Mouse (Mus musculus): ENCODE results near the gene Spns3.

Spns3 gene

GRCm38 (mm10) chr11:72481952-72482351 is 68.4 kb downstream of the Spns3 start:
- no peak for DNase-seq (ENCODE audit: low spot score)

- DNase-seq (ENCODE audit: low spot score), result no peak
Measured at GRCm38 (mm10) chr11:72481313-72481712, 69.0 kb downstream of the Spns3 start.

GRCm38 (mm10) chr11:72479499-72479898 is 70.8 kb downstream of the Spns3 start:
- DNase-seq (ENCODE audit: low spot score), result no peak

GRCm38 (mm10) chr11:72478228-72478627 is 72.1 kb downstream of the Spns3 start:
- DNase-seq (ENCODE audit: low spot score), result no peak

- no peak for DNase-seq (ENCODE audit: low spot score)
Measured at GRCm38 (mm10) chr11:72477653-72478052, 72.7 kb downstream of the Spns3 start.

- no peak for DNase-seq (ENCODE audit: low spot score)
Measured at GRCm38 (mm10) chr11:72477182-72477581, 73.1 kb downstream of the Spns3 start.

- DNase-seq (ENCODE audit: low spot score), result no peak
Measured at GRCm38 (mm10) chr11:72476074-72476625, 74.2 kb downstream of the Spns3 start.

GRCm38 (mm10) chr11:72475408-72475807 is 74.9 kb downstream of the Spns3 start:
- DNase-seq (ENCODE audit: low spot score), result no peak

GRCm38 (mm10) chr11:72474926-72475325 is 75.4 kb downstream of the Spns3 start:
- no peak for DNase-seq (ENCODE audit: low spot score)

GRCm38 (mm10) chr11:72473540-72473939 is 76.8 kb downstream of the Spns3 start:
- DNase-seq (ENCODE audit: low spot score), result no peak

GRCm38 (mm10) chr11:72471381-72471780 is 78.9 kb downstream of the Spns3 start:
- DNase-seq (ENCODE audit: low spot score), result no peak

- DNase-seq (ENCODE audit: low spot score), result no peak
Measured at GRCm38 (mm10) chr11:72470004-72470403, 80.3 kb downstream of the Spns3 start.

- peak; percentile 74 for DNase-seq (ENCODE audit: low spot score)
Measured at GRCm38 (mm10) chr11:72469217-72469616, 81.1 kb downstream of the Spns3 start.

- no peak for DNase-seq (ENCODE audit: low spot score)
Measured at GRCm38 (mm10) chr11:72468525-72468924, 81.8 kb downstream of the Spns3 start.

GRCm38 (mm10) chr11:72466694-72467507 is 83.4 kb downstream of the Spns3 start:
- peak; percentile 36 for DNase-seq (ENCODE audit: low spot score)

GRCm38 (mm10) chr11:72465978-72466693 is 84.2 kb downstream of the Spns3 start:
- DNase-seq (ENCODE audit: low spot score), result no peak

- DNase-seq (ENCODE audit: low spot score), result no peak
Measured at GRCm38 (mm10) chr11:72464821-72465220, 85.5 kb downstream of the Spns3 start.

GRCm38 (mm10) chr11:72461500-72461981 is 88.8 kb downstream of the Spns3 start:
- DNase-seq (ENCODE audit: low spot score), result no peak

GRCm38 (mm10) chr11:72458502-72458901 is 91.8 kb downstream of the Spns3 start:
- no peak for DNase-seq (ENCODE audit: low spot score)

GRCm38 (mm10) chr11:72457995-72458496 is 92.3 kb downstream of the Spns3 start:
- no peak for DNase-seq (ENCODE audit: low spot score)

GRCm38 (mm10) chr11:72455694-72456093 is 94.6 kb downstream of the Spns3 start:
- DNase-seq (ENCODE audit: low spot score), result no peak

GRCm38 (mm10) chr11:72453105-72453953 is 97.0 kb downstream of the Spns3 start:
- no peak for DNase-seq (ENCODE audit: low spot score)

All from ovary, postnatal 36 days (tissue).